Mouse (Mus musculus): ENCODE measurements around the gene Pik3cd.

GRCm38 (mm10) chr4:149635915-149636415 lies 66.4 kb downstream of the Pik3cd start:
- no peak for TF ChIP-seq CTCF (IDR thresholded peaks at IDR 0.05; ENCODE audit: low read depth, low read length)
- TF ChIP-seq POLR2A (IDR thresholded peaks at IDR 0.05; ENCODE audit: extremely low read depth, insufficient read depth, low read length): no peak
